Mouse (Mus musculus): ENCODE data around the gene Slc5a12.

The Slc5a12 gene

GRCm38 (mm10) chr2:110596932-110597331, at the start of gene Slc5a12:
Gene Slc5a12 (plus strand): TSS chr2:110597298.
- DNase-seq (ENCODE audit: low spot score): no peak

- no peak for DNase-seq (ENCODE audit: low spot score)
Measured at GRCm38 (mm10) chr2:110556098-110556497, 41.0 kb upstream of the Slc5a12 start.

- DNase-seq (ENCODE audit: low spot score): no peak
Measured at GRCm38 (mm10) chr2:110562621-110563020, 34.5 kb upstream of the Slc5a12 start.

GRCm38 (mm10) chr2:110564673-110565627, 32.1 kb upstream of the Slc5a12 start:
- peak; percentile 56 for DNase-seq (ENCODE audit: low spot score)

- no peak for DNase-seq (ENCODE audit: low spot score)
Measured at GRCm38 (mm10) chr2:110586692-110587091, 10.4 kb upstream of the Slc5a12 start.

GRCm38 (mm10) chr2:110590007-110590406, 7.1 kb upstream of the Slc5a12 start:
- DNase-seq (ENCODE audit: low spot score): no peak

- DNase-seq (ENCODE audit: low spot score): no peak
Measured at GRCm38 (mm10) chr2:110592276-110592675, 4.8 kb upstream of the Slc5a12 start.

GRCm38 (mm10) chr2:110644358-110644757, 47.3 kb downstream of the Slc5a12 start:
- DNase-seq (ENCODE audit: low spot score): no peak

GRCm38 (mm10) chr2:110644846-110645245, 47.7 kb downstream of the Slc5a12 start:
- DNase-seq (ENCODE audit: low spot score): no peak

GRCm38 (mm10) chr2:110663329-110663728, 66.2 kb downstream of the Slc5a12 start:
- DNase-seq (ENCODE audit: low spot score): peak; percentile 1

GRCm38 (mm10) chr2:110671071-110671624, 74.0 kb downstream of the Slc5a12 start:
- DNase-seq (ENCODE audit: low spot score): no peak
